Mouse (Mus musculus): ENCODE results near the gene Spsb1.

The Spsb1 gene

DNA sequence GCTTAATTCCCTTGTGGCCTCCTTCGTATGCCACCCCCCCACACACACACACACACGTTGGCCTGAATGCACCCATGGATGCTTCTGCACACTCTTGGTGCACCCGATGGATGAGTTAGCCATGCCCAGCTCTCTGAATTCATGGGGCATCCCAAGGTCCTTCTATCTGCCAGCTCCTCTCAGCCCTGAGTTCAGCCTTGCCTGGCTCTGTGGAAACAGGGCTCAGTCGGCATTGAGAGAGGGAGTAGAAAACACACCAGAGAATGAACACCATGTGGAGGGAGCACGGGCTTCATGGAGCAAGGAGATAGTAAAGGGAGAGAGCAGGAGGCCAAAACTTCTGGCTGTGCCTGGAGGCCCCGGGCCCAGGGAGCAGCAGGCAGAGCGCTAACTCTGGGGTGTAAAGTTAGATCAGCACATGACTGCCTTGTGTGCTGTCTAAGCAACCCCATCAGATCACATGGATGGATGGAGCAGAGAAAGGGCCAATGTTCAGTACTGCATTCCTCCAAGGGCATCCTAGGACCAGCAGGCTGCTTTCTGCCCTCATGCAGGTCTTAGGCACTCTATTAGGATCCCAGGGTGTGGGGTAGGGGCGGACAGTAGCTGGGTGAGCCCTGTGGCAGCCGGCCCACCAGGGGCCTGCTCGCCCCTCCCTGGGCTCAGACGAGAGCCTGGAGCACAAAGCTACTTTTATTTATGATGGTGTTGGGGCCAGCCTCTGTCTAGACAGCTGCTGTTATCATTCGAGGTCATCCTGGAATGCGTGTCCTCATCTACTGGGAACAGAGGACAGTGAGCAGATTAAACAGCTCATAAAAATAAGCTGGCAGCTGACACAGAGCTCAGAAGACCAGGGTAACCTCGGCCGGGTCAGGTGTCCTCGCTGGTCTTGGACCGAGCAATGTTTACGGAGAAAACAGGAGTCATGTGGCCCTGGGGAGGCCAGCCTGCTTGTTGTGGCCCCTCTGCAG is 68.3 kb downstream of the Spsb1 start:
- DNase-seq (ENCODE audit: low spot score): peak; percentile 85

DNA sequence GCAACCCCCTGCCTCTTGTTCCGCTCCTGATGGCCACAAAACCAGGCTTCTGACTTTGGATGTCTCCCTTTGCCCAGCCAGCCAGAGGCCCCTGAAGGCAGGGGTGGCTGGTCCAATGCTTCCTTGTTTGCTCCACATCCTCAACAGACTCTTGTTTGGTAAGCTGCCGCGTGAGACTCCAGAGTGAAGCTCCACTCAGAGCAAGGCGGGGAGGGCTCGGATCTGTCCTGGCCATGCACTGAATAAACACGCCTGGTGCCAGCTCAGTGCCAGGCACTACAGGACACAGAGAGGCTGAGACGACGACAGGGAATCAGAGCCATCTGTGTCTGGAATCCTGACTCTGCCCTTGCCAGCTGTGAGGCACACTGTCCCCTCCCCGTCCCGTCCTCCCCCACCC is 70.9 kb downstream of the Spsb1 start:
- DNase-seq (ENCODE audit: low spot score): no peak

GRCm38 (mm10) chr4:149882139-149882916 is 72.5 kb downstream of the Spsb1 start:
- no peak for DNase-seq (ENCODE audit: low spot score)

DNA sequence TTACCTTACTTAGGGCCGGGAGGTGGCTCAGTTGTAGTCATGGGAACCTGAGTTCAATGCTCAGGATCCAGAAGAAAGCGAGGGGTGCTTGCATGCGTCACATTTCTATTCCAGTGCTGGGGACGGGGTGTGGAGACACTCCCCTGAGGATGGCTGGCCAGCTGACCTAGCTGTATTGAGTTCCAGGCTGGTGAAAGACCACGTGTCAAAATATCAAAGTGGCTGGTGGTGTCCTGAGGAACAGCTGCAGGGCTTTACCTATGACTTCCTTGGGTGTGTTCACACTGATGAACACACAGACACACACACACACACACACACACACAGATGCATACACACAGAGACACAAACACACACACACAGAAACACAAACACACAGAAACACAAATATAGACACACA is 73.9 kb downstream of the Spsb1 start:
- DNase-seq (ENCODE audit: low spot score): no peak

DNA sequence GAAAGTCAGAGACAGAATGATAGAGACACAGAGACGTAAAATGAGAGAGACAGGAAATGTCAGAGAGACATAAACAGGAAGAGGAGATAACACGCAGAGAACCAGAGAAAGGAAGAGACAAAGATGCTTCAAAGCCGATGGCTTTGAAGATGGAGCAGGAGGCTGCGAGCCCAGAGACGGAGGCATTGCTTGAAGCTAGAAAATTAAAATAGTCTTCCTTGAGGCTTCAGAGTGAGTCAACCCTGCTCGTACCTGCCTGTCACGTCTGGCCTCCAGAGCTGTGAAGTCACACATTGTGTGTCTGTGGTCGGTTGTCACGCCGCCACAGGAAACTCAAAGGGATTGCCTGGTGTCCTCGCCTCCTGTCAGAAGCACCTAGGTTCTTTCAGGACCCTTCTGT is 74.9 kb downstream of the Spsb1 start:
- no peak for DNase-seq (ENCODE audit: low spot score)

DNA sequence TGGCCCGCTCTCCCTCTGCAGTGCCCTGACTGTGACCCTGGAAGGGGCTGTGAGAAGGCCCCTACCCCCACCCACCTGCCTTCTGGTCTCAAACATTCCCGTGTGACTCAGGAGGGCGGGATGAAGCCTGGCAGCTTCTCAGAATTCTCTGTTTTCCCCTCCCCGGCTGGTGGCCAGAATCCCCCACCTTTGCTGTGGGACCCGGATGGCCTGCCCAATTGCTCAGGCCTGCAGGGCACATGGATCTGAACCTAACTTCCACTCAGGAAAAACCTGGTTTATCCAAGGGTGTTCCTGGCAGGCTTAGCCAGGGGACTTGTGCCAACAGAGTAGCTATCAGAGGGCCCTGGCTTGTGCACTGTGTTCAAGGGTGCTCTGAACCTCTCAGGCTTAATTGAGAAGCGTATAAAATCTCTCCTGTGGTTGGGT is 76.8 kb downstream of the Spsb1 start:
- DNase-seq (ENCODE audit: low spot score): no peak

- DNase-seq (ENCODE audit: low spot score): no peak
These were observed 77.6 kb downstream of the Spsb1 start for GRCm38 (mm10) chr4:149877202-149877601.

DNA sequence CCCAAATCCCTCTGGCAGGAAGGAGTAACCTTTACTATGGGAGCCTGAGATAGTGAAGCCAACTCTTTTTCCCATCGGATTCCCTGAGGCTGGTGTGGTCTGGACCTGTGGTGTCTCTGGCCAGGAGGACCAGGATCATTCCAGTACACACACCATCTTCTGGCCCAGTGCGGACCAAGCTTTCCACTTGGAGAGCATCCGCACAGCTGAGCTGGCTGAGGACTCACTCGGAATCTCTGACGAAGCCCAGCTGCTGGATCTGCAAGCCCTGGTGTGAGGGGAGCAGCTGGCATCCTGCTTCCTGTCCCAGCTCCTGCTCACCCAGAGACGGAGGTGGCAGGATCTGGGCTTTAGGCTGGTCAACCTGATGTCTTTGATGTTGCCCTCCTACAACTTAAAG is 78.1 kb downstream of the Spsb1 start:
- DNase-seq (ENCODE audit: low spot score): no peak

- no peak for DNase-seq (ENCODE audit: low spot score)
These were observed 78.8 kb downstream of the Spsb1 start for GRCm38 (mm10) chr4:149875986-149876501.

DNA sequence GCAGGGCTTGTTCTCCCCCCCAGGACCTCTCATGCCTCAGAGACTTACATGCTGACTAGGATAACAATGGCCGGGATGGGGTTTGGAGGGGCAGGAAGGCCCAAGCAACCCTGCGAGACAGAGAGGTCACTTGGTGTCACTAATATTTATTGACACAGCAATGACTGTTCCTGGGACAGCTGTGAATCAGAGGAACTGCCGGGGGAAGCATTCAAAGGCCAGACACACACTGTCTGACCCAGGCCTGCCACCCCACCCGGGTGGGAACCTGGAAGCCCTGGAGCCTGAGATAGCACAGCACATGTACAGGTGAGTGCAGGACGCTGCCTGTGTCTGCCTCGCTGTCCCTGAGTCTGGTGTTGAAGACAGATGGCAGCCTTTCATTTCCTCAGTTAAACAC is 79.5 kb downstream of the Spsb1 start:
- no peak for DNase-seq (ENCODE audit: low spot score)

DNA sequence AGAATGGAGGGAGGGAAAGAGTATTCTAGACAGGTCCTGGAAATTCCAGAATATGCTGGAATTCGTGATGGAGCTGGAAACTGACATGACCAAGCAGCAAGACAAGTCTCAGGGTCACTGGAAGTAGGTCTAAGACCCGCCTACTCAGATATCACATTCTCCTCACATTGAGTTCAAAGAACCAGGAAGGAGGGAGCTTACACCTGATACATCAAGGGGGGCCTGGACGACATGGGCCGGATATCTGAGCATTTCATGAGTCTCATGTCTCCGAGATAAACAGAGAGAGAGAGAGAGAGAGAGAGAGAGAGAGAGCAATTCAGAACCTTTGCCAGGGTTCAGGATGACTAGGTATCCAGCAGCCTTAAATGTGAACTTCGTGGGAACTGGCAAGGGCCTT is 82.6 kb downstream of the Spsb1 start:
- no peak for DNase-seq (ENCODE audit: low spot score)

GRCm38 (mm10) chr4:149871582-149871981 is 83.3 kb downstream of the Spsb1 start:
- no peak for DNase-seq (ENCODE audit: low spot score)

DNA sequence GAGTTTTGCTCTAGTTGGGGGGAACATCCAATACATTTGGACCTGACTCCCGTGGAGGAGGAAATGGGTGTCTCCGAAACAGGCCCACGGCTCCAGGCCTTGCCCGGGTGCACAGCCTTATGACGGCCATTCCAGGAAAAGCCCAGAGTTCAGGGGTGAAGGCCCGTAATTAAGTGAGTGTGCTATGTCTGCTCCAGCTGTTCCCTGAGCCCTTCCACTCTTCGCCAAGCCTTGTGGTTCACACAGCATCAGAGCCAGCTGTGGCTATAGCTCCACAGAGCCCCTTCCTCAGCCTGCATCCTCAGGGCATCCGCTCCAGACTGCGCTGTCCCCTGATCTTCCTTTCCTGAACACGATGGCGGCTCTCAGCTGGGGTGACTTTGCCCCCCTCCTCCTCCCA is 83.8 kb downstream of the Spsb1 start:
- no peak for DNase-seq (ENCODE audit: low spot score)

- DNase-seq (ENCODE audit: low spot score): no peak
These were observed 84.4 kb downstream of the Spsb1 start for GRCm38 (mm10) chr4:149870412-149870811.

DNA sequence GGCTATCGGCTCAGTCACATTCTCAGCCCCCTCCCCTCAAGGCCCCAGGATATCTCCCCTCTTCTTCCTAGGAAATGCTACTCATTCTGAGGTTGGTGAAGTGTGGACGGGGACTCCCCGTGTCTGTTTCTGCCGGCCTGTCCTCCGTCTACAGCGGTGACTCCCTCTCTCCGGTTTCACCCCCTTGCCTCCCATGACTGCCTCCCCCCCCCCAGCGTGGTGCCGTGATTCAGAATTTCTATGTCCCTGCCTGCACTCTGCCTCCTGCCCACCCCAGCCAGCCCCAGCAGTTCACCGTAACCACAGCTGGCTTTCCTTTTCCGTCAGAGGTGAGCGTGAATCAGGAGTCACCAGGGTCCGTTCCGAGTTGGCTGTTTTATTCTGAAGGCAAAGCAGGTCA is 86.1 kb downstream of the Spsb1 start:
- no peak for DNase-seq (ENCODE audit: low spot score)

DNA sequence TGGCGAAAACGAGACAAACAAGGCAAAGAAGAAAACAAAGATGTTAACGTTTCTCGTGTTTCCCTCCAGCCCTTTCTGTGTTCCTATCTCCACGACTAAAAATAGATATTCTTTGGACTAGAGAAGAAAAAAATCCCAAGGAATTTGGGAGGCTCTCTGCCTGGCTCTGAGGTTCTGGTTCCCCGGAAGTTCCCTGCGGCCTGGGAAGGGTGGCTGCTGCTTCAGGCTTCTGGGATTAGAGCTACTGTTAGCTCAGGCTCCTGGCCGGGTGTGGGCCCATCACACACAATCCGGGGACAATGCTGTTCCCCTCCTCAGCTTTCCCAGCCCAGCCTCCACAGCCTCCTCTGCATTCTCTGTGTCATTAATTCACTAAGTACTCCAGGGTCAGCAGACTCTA is 86.8 kb downstream of the Spsb1 start:
- DNase-seq (ENCODE audit: low spot score): no peak

DNA sequence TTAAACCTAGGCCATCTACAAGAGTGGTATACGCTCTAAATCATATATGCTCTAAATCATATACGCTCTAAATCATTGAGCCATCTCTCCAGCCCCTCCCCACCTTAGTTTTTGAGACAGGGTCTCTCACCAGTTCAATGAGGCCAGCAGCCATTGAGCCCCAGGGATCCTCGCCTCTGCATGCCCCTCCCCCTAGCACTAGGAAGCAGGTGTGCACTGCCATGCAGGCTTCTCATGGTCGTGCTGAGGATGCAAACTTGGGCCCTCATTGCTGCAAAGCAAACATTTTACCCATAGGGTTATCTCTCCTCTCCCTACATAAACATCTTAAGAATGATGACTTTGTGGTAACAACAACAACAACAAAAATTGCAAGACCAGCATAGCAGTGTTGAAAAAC is 87.5 kb downstream of the Spsb1 start:
- DNase-seq (ENCODE audit: low spot score): no peak

GRCm38 (mm10) chr4:149864395-149864794 is 90.4 kb downstream of the Spsb1 start:
- DNase-seq (ENCODE audit: low spot score): peak; percentile 56

DNA sequence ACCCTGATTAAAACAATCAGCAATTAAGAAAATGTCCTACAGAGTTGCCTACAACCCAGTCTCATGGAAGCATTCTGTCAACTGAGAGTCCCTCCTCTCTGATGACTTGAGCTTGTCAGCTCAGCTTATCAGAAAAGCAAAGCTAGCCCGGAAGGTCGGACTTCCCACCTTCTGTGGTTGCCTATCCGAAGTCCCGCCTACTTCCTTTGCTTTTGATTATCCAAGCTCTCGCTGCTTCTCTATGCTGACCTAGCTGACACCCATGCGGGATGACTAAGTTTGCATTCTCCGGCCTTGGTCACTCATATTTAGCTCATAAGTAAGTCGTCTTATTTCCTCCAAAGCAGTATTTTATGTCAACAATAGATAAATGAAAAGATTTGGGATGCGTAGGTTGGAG is 91.3 kb downstream of the Spsb1 start:
- no peak for DNase-seq (ENCODE audit: low spot score)

GRCm38 (mm10) chr4:149860393-149860792 is 94.5 kb downstream of the Spsb1 start:
- no peak for DNase-seq (ENCODE audit: low spot score)

DNA sequence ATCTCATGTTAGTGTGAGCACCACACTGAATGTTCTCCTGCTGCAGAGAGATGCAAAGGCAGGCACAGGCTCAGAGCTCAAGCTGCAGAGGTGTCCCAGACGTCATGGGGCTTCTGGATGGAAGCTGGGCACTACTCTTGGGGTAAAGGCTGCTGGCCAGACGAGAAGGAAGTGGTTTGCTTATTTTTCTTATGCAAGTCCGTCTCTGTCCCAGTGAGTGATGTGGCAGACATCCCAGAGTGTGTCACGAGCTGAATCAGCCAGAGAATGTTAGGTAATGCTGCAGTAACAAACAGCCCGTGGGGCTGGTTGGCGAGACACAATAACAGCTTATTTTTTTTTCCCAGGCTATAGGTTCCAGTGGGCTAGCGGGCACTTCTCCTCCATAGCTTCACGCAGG is 96.3 kb downstream of the Spsb1 start:
- DNase-seq (ENCODE audit: low spot score): no peak

DNA sequence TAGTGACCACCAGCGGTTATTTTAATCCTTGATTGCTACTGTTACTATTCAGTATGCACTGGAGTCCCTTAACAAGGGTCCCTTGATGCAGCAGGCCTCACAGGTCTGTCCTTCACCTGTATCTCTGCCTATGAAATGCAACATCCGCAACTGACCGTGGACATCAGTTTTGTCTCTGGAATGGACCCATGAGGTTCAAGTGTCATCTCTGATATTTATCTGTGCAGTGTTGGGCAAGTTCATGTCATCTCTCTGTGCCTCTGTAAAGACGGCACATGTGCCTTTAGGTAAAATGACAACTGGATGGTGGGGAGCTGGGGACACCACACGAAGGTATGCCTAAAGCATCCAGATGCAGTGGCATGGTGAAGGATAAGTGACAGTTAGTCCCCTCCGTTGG is 96.7 kb downstream of the Spsb1 start:
- DNase-seq (ENCODE audit: low spot score): no peak

DNA sequence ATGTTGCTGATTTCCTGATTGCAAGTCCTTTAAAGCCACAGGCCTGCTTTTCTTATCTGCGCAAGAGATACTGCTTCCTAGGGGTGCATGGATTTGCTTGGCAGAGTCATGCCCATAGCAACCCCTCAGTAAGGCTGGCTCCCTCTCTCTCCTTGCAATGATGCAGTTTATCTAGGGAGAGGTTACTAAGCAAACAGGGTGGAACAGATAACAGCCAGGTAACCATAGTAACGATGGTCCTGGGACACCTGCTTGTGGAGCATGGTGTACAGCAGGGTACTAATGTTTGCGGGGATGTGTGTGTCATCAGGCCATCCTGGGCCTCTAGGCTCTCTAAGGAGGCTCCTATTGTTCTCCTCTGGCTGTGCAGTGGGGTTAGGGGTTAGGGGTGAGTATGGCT is 97.2 kb downstream of the Spsb1 start:
- DNase-seq (ENCODE audit: low spot score): no peak
